Mouse (Mus musculus): ENCODE data around the gene Syne3. TPM values are rescaled to one million over a fixed set of nuclear protein-coding genes. Genes with fewer than 3 reads are reported as not detected.

Syne3 gene
- total and polyA plus RNA-seq, 3 experiments, result 4.9 to 10.7 TPM; not detected in 1

DNA sequence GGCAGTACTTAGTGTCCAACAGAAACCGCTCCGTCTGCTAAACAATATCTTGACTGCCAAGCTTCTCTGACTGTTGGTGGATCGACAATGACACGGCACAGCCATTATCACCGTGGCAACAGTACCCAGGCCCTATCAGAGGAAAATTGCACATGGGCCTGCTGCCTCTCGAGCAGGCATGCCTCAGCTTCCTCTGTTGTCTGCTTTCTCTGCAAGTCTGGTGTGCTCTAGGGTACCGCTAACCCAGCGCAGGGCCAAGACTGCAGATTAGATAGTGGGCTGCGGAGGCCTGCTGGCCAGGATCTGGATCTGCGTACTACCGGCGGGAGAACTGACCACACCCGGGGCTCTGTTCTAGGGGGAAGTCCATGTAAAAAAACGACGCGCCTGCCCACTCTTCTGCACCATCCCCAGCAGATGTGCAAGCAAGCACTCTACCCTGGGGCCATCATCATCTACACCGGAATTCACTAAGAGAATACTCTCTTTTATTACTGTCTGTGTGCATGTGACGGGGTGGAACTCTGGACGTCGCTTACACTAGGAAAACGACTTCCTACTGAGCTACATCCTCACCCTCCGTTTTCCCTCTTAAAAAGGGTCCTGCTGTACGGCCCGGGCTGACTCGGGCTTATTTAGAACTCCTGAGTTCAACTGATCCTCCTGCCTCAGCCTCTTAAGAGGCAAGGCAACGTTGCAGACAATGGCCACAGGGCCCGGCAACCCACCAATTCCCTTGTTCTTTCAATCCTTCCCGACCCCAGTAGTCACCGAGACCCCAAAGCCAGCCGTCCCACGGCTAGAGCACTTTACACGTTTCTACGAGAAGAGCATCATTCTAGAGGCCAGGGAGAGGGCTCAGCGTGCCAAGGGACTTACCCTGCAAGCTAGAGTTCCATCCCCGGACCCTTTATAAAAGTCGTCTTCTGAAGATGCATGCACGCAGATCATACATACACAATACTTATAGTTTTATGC lies 21.8 kb upstream of the Syne3 start (continued):
- 0 out of 2 replicates have a peak, but pooled peaks have one; percentile 22 for TF ChIP-seq MYC (IDR thresholded peaks at IDR 0.05; ENCODE audit: low read depth, low read length)
- TF ChIP-seq RAD21 (IDR thresholded peaks at IDR 0.05; ENCODE audit: low read depth, low read length), result no peak
- 0 out of 2 replicates have a peak, but pooled peaks have one; percentile 41 for TF ChIP-seq TCF12 (IDR thresholded peaks at IDR 0.05; ENCODE audit: low read depth, low read length)
- no peak for TF ChIP-seq UBTF (IDR thresholded peaks at IDR 0.05; ENCODE audit: borderline replicate concordance, insufficient read depth, low read depth, low read length)
- no peak for TF ChIP-seq SMC3 (IDR thresholded peaks at IDR 0.05; ENCODE audit: low read depth, low read length)
- TF ChIP-seq USF2 (IDR thresholded peaks at IDR 0.05; ENCODE audit: borderline replicate concordance in 1 of 2, insufficient read depth in 1 of 2, low read depth in 1 of 2, low read length in 2 of 2), result no peak
- TF ChIP-seq ZMIZ1 (IDR thresholded peaks at IDR 0.05; ENCODE audit: low read depth, low read length), result no peak
- no peak for TF ChIP-seq USF1 (IDR thresholded peaks at IDR 0.05; ENCODE audit: low read depth, low read length)
- TF ChIP-seq HCFC1 (IDR thresholded peaks at IDR 0.05; ENCODE audit: low read depth, low read length), result peak; percentile 40; the same call in 1 of the 2 replicates
- TF ChIP-seq MEF2A (IDR thresholded peaks at IDR 0.05; ENCODE audit: extremely low read depth, insufficient replicate concordance, low read depth, low read length, poor library complexity, severe bottlenecking), result no peak
- TF ChIP-seq ELF1 (IDR thresholded peaks at IDR 0.05; ENCODE audit: low read depth, low read length), result no peak
- no peak for TF ChIP-seq ZNF384 (IDR thresholded peaks at IDR 0.05; ENCODE audit: low read depth, low read length)
- TF ChIP-seq TBP (IDR thresholded peaks at IDR 0.05; ENCODE audit: low read depth, low read length), result peak; percentile 7; the same call in 1 of the 2 replicates

DNA sequence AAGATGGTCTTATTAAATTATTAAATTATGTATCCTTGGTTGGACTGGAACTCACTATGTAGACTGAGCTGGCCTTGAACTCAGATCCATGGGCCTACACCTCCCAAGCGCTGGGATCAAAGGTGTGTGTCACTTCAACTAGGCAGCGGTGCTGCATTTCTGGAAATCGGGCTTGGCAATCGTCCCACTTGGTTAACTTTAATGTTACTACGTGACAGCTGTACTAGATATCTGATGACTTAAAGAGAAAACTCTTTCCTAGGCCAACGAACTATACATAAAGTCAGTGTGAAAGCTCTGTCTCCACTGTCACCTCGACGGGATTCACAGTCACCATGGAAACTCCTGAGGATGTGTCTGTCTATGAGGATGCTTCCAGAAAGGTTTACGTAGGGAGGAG lies 20.3 kb upstream of the Syne3 start:
- H3K27me3 ChIP-seq (ENCODE audit: control insufficient read depth in 1 of 2, insufficient read depth in 2 of 2, low read length in 2 of 2), result no peaks in the 10 kb centered on the region
- peaks cover 0 to 35% of the 10 kb centered on the region in 2 experiments; a peak in 3 of 4 replicates for H3K36me3 ChIP-seq (ENCODE audit: control insufficient read depth in 1 of 2, insufficient read depth in 2 of 2, low read length in 2 of 2)
- DNase-seq (ENCODE audit: low read depth, low spot score), result peak; percentile 58
- TF ChIP-seq CTCF (IDR thresholded peaks at IDR 0.05 in 2 of 3, conservative IDR thresholded peaks at IDR 0.05 in 1 of 3; ENCODE audit: control insufficient read depth in 1 of 3, insufficient read depth in 1 of 3, low read depth in 2 of 3, low read length in 3 of 3, poor library complexity in 1 of 3, severe bottlenecking in 1 of 3) (no peak), ETS1 (IDR thresholded peaks at IDR 0.05; ENCODE audit: low read depth, low read length) (peak; percentile 87), KAT2A (conservative IDR thresholded peaks at IDR 0.05; ENCODE audit: low read depth, low read length) (no peak), ELF1 (IDR thresholded peaks at IDR 0.05; ENCODE audit: low read depth, low read length) (no peak), RCOR1 (IDR thresholded peaks at IDR 0.05; ENCODE audit: low read depth, low read length) (no peak), POLR2AphosphoS5 (IDR thresholded peaks at IDR 0.05; ENCODE audit: borderline replicate concordance, low read depth, low read length) (no peak), SIN3A (IDR thresholded peaks at IDR 0.05; ENCODE audit: low read length) (peak; percentile 19; the same call in 1 of the 2 replicates), MXI1 (IDR thresholded peaks at IDR 0.05; ENCODE audit: low read depth, low read length) (no peak), USF1 (IDR thresholded peaks at IDR 0.05; ENCODE audit: low read depth, low read length) (no peak), NRF1 (IDR thresholded peaks at IDR 0.05; ENCODE audit: insufficient read depth, low read depth, low read length, poor library complexity, severe bottlenecking) (no peak), MYC (IDR thresholded peaks at IDR 0.05; ENCODE audit: low read depth, low read length) (no peak), MAZ (IDR thresholded peaks at IDR 0.05; ENCODE audit: low read depth, low read length) (no peak), SMC3 (IDR thresholded peaks at IDR 0.05; ENCODE audit: low read depth, low read length) (no peak), ZNF384 (IDR thresholded peaks at IDR 0.05; ENCODE audit: low read depth, low read length) (no peak), JUND (IDR thresholded peaks at IDR 0.05; ENCODE audit: low read depth, low read length) (no peak), E2F4 (IDR thresholded peaks at IDR 0.05; ENCODE audit: borderline replicate concordance, low read depth, low read length) (no peak), GATA1 (IDR thresholded peaks at IDR 0.05; ENCODE audit: low read depth, low read length) (no peak), HCFC1 (IDR thresholded peaks at IDR 0.05; ENCODE audit: low read depth, low read length) (no peak), UBTF (IDR thresholded peaks at IDR 0.05; ENCODE audit: borderline replicate concordance, insufficient read depth, low read depth, low read length) (no peak), POLR2A (IDR thresholded peaks at IDR 0.05; ENCODE audit: control insufficient read depth in 1 of 2, insufficient read depth in 1 of 2, low read depth in 1 of 2, low read length in 2 of 2, poor library complexity in 1 of 2) (no peak; a peak in 1 of 4 replicates), ZMIZ1 (IDR thresholded peaks at IDR 0.05; ENCODE audit: low read depth, low read length) (no peak), GABPA (IDR thresholded peaks at IDR 0.05; ENCODE audit: low read depth, low read length) (no peak), ZC3H11A (IDR thresholded peaks at IDR 0.05; ENCODE audit: low read depth, low read length) (no peak), EP300 (IDR thresholded peaks at IDR 0.05; ENCODE audit: low read depth in 1 of 2, low read length in 2 of 2) (0 out of 4 replicates have a peak, but pooled peaks of 1 of the 2 experiments have one; percentile 11), CHD1 (IDR thresholded peaks at IDR 0.05; ENCODE audit: low read depth, low read length) (no peak)
- H3K9me3 ChIP-seq (replicated peaks; ENCODE audit: insufficient read depth, low read length), result no peaks in the 10 kb centered on the region
- H3K27ac ChIP-seq (ENCODE audit: control insufficient read depth, low read depth, low read length), result peak overlapping the region; percentile 88
- peaks cover 52% of the 10 kb centered on the region for H3K79me2 ChIP-seq (ENCODE audit: control insufficient read depth, insufficient read depth, low read length, poor library complexity)
- no peak overlapping the region; the same call in 1 of the 2 replicates for H3K9ac ChIP-seq (ENCODE audit: control insufficient read depth, low read depth, low read length, poor library complexity, severe bottlenecking)
- peaks cover 0 to 45% of the 10 kb centered on the region in 2 experiments; a peak in 3 of 4 replicates for H3K4me1 ChIP-seq (ENCODE audit: control insufficient read depth in 1 of 2, insufficient read depth in 2 of 2, low read length in 2 of 2)
- H3K4me3 ChIP-seq (ENCODE audit: control insufficient read depth in 1 of 2, insufficient read depth in 1 of 2, low read depth in 2 of 2, low read length in 2 of 2), result no peak overlapping the region
